8 mouse cellular contexts compared by ENCODE assay signal in genomic region chr11:12025756-12026593, GRCm38 (mm10). TPM values are rescaled to one million over a fixed set of nuclear protein-coding genes. Genes with fewer than 3 reads are reported as not detected.
A peak's percentile ranks its signal among the peaks of the same experiment; 100 is the strongest.
DNase-seq lines count a peak whose midpoint lies in the region; ATAC-seq lines count a peak whose summit lies in the region.

No protein-coding gene starts in this region.

- peak; percentile 87 for DNase-seq in adrenal gland, postnatal 10 days
- peak; percentile 77 for DNase-seq in embryo, embryonic 10 days (ENCODE audit: low spot score)
- DNase-seq in gastrocnemius, postnatal 36 days, result peak; percentile 60 to 63
- DNase-seq in intestine, embryonic 14.5 days (ENCODE audit: low spot score), result peak; percentile 90
- peak; percentile 66 to 68 for DNase-seq in left cerebral cortex, adult 8-10 months (ENCODE audit: low spot score in 2 of 2)
- DNase-seq in lung, postnatal 36 days, result peak; percentile 70
- peak; percentile 73 to 81 for DNase-seq in right cerebral cortex, adult 2 months (ENCODE audit: low spot score in 2 of 2)
- DNase-seq in adipocyte (ENCODE audit: low spot score), result no peak

- H3K4me3 ChIP-seq in intestine, embryonic 14.5 days (ENCODE audit: low read depth, low read length), result 0 out of 2 replicates have a peak overlapping the region, but pooled peaks have one; percentile 4

- H3K9me3 ChIP-seq in intestine, embryonic 14.5 days (ENCODE audit: control insufficient read depth, low read length), result peaks cover 43% of the 10 kb centered on the region

- H3K9ac ChIP-seq in intestine, embryonic 14.5 days (ENCODE audit: low read length), result no peak overlapping the region

- H3K36me3 ChIP-seq in intestine, embryonic 14.5 days (ENCODE audit: control insufficient read depth, insufficient read depth, low read length), result peaks cover 57% of the 10 kb centered on the region

- H3K4me1 ChIP-seq in intestine, embryonic 14.5 days (replicated peaks; ENCODE audit: control insufficient read depth, insufficient read depth, low read length), result no peaks in the 10 kb centered on the region

- no peak overlapping the region for H3K27ac ChIP-seq in intestine, embryonic 14.5 days (ENCODE audit: low read depth)

- WGBS in intestine, embryonic 14.5 days, result 62% methylated on average over 108 of the region's 108 CpGs

- peak; percentile 92 for ATAC-seq in intestine, embryonic 14.5 days (replicated peaks; ENCODE audit: low FRiP score, low TSS enrichment, low read depth)

- intact Hi-C loops in gastrocnemius, postnatal 36 days (cut with DNase I), result loop anchor here (2.0 to 5.0 kb wide), 2 partner anchors 263 to 336 kb away; no protein-coding TSS in a partner anchor

- H3K4me2 ChIP-seq in intestine, embryonic 14.5 days (ENCODE audit: low read length), result peak overlapping the region; percentile 30

- peaks cover 87% of the 10 kb centered on the region for H3K27me3 ChIP-seq in intestine, embryonic 14.5 days (replicated peaks; ENCODE audit: control insufficient read depth, insufficient read depth, low read length)

RNA-seq across cellular contexts. Expression of gene Grb10, which starts 12.5 kb away (rescaled TPM):
- 100 to 1,000 TPM; 185 to 186 TPM for total RNA-seq in adrenal gland, postnatal 10 days (2021)
- total RNA-seq in gastrocnemius, postnatal 36 days (2021), result 10 to 100 TPM; 47.5 to 62.4 TPM
- polyA plus RNA-seq in intestine, embryonic 14.5 days (2014; fragmentation: Nextera tagmentation; extraction: Ambion mirVana), result 232 and 233 TPM in 2 replicates
- 10 to 100 TPM; 47.8 to 55.4 (median 52.4) TPM for total RNA-seq in left cerebral cortex, adult 8-10 months (2022)
